Mouse (Mus musculus): Measurements from ENCODE around the gene Ncf2.

DNA sequence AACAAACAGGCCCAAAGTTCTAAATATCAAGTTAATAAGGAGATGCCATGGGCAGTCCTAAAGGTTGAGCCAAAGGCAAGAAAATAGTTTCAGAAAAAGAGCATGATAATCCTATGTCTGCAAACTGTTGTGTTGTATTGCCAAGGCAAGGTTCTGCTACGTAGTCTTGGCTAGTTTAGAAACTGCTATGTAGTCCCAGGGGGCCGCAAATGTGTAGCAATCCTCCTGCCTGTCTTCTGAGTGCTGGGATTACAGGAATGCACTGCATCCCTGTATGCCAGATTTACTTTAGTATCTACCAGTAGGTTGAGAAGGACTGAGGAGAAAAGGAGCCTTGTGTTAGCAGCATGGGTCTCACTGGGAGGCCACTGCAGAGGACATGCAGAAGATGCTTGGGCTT is 46.9 kb downstream of the Ncf2 start:
- TF ChIP-seq CTCF (IDR thresholded peaks at IDR 0.05; ENCODE audit: extremely low read depth, insufficient read depth, insufficient read length, insufficient replicate concordance) (no peak), POLR2A (IDR thresholded peaks at IDR 0.05; ENCODE audit: low read depth, low read length) (no peak)
